Mouse (Mus musculus): ENCODE results near the gene Hus1.

DNA sequence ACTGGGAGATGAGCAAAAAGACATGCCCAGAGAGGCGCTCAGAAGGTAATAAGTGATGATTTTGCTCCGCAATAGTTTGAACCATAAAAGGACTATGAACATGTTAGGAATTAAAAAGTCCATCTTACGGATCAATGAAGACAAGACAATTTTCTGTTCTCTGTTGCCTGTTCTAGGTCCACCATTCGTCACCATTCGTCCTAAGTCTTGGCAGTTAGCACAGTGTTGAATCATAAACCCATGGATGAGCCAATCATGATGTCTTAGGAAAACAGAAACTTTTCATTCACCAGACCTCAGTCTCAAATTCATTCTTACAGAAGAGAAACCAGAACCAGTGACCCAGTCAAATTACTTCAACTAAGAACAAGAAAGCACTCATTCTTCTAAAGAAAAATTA is 2.2 kb downstream of the Hus1 start:
- TF ChIP-seq EP300 (IDR thresholded peaks at IDR 0.05; ENCODE audit: low read length) (no peak), CTCF (conservative IDR thresholded peaks at IDR 0.05 in 1 of 2, IDR thresholded peaks at IDR 0.05 in 1 of 2; ENCODE audit: low read depth in 2 of 2, low read length in 2 of 2) (no peak), JUN (IDR thresholded peaks at IDR 0.05; ENCODE audit: insufficient read depth, low read depth, low read length) (no peak), SIN3A (IDR thresholded peaks at IDR 0.05; ENCODE audit: low read length) (no peak), CHD2 (IDR thresholded peaks at IDR 0.05; ENCODE audit: low read length) (no peak), USF2 (conservative IDR thresholded peaks at IDR 0.05; ENCODE audit: low read depth, low read length) (no peak), RCOR1 (conservative IDR thresholded peaks at IDR 0.05; ENCODE audit: low read depth, low read length) (no peak), POLR2A (IDR thresholded peaks at IDR 0.05; ENCODE audit: low read depth, low read length) (no peak)
